Mouse (Mus musculus) heart, adult 2 months (tissue): ENCODE data around the gene Gart.

Source experiments
- CTCF ChIP-seq: fragments of 200-600 bp; IDR thresholded peaks from 2 replicates; pipeline ENCODE4 v1.8.1; 2022; ENCODE audit warnings: antibody characterized with exemption, mild to moderate bottlenecking, moderate library complexity
- POLR2A ChIP-seq: fragments of 200-500 bp; IDR thresholded peaks from 2 replicates; pipeline ENCODE4 v1.6.1; 2011; ENCODE audit warnings: mild to moderate bottlenecking, low read depth, low read length, control low read depth; ENCODE audit not compliant: insufficient read depth

DNA sequence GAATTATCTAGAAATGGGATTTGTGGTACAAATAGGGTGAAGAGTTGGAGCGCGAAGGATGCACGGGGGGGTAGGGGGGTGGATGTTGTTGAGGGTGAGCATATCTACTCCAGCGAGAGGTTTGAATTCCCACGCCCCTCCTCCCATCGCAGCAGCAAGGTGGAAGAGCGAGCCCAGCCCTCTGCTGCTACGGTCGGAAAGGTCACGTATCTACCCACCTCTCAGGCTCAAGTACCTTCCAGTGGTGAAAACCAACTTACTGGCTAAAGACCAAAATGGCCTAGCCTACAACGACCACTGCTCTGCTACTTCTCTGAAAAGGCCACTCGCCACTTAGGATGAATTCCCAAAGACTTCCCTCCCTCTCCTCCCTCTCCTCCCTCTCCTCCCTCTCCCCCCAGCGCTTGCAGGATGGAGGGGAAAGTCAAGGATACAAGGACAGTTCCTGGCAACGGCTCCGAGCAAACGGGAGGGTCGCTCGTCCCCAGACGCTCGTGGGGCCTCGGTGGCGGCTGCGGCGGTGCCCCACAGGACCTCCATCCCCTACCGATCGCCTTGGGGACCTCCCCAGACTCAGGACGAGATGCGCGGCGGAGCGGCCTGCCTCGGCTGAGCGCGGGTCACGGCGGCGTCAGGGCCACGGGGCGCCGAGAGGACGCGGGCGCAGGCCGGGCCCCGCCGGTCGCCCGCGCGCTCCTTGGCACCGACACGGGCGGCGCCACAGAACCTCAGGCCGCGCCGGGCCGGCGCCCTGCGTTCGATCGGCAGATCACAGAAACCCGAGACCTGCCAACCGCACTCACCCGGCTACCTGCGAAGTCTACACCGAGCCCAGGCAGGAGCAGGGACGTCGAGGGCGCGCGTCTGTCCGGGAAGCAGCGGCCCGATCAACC lies 49.7 kb downstream of the Gart start:
- TF ChIP-seq CTCF (no peak), POLR2A (peak; percentile 64)
